Mouse (Mus musculus) urinary bladder, postnatal 25 days (tissue): ENCODE data around the gene Ctdspl.

ENCODE experiments used
- DNase-seq: peaks from one replicate; pipeline ENCODE4 v3.0.0; 2022; ENCODE audit warnings: low spot score

Gene Ctdspl

DNA sequence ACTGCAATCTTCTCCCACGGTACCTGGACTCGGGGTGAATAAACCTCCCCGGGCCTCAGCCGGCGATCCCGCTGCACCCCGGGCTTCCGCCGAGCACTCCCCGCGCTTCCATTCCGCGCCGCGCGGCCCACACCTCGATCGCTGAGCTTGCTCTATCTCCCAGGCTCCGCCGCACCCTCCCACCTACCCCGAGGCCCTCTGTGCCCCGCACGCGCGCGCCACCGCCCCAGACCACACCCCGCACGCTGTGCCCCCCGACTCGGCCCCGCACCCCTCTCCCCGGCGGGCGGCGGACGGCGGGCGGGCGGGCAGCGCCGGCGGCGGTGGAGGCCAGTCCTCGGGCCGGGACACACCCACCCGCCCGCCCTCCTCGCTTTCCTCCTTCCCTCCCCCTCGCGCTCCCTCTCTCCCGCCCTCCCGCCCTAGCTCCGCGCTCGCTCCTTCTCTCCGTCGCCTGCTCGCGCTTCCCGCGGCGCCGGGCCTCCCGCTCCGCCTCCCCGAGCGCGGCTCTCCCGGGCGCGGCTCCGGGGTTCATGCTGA lies at the start of gene Ctdspl:
Gene Ctdspl, plus strand, starts transcription at position 343 of the 540 bp plus-strand sequence.
- peak; percentile 62 for DNase-seq

DNA sequence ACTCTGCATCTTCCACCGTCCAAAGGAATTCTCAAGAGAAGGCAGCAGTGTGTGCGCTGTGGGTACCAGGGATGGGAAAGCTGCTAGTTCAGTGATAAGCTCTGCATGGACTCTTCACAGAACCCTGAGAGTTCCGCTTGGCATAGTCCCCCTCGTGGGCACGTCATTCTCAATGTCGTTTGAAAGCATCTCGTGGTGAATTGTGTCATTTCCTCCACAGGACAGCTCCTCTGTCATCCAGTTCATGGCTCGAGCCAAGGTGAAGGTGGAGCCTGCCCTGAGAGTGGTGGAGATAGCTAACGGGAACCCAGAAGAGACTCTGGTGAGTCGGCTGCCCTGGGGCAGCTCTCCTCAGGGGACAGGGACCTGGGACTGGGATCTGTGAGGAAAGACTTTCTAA lies 49.4 kb upstream of the Ctdspl start:
- no peak for DNase-seq

DNA sequence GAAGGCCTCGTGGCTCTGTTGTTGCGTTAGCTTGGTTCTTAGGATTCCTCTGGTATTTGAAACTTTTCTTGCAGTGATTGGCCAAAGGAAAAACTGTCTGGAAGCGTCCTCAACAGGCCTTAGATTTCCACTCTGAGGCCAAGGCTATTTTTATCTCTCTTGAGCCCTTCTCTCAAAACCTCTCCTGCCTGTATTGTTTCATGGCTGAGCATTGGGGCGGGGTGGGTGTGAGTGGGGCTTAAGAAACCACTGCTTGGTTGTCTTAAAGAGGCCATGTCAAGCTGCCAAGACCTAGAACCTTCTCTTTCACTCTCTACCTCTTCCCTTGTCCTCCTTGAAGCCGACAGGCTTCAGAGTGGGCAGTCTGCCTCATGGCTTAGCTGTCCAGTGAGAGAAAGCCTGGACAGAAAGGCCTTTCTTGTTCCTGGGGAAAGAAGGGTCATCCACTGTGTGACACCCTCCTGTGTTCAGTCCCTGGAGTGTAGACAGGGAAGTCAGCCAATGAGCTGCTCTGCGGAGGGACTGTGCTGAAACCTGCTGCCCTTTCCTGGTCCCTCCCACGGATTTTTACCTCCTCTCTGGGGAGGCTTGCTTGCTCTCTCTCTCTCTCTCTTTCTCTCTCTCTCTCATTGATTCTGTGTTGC lies 48.8 kb upstream of the Ctdspl start:
- DNase-seq, result no peak

DNA sequence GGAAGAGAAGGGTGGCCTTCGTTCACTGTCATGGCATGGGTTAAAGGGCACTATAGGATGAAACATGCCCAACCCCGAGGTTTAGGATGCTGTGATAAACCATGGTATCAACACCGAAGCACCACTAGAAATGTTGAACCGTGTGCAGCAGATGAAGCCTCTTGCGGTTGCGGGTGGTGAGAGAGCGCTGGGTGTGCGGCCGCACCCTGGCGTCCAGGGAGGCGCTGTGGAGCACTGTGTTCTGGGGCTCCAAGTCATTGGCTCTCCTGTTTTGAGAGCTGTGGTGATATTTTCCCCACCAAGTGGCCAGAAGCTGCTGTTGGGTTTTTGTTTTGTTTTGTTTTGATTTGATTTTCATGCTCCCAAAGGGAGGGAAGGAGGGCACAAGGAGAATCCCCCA lies 47.7 kb upstream of the Ctdspl start:
- no peak for DNase-seq

DNA sequence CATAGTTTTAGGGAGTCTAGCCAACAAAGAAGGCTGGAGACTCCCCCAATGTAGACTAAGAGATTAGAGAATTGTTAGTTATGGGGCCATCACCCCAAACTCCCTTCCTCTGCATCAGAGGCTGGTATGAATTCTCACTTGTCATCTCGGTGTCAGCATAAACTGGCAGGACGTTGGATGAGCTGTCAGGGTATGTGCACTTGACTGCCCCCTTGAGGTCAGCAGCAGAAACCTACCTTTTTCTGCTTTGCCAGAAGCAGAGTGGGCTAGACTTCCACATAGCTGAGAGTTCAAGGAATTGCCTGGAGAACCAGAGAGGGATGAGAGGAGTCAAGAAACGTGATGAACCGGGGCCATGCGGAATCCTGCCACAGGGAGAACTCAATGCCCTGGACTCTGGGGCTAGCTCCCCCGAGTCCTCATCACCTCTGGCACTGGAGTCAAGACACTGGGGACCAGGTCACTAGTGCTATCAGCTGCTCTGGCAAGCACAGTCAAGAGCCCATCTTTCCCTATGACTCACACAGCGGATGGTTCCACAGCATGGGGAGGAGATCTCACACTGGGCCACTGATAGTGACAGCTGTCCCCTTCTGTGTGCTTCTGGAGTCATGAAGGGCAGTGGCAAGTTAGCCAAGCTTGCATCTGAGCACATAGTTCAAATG lies 44.8 kb upstream of the Ctdspl start:
- no peak for DNase-seq

DNA sequence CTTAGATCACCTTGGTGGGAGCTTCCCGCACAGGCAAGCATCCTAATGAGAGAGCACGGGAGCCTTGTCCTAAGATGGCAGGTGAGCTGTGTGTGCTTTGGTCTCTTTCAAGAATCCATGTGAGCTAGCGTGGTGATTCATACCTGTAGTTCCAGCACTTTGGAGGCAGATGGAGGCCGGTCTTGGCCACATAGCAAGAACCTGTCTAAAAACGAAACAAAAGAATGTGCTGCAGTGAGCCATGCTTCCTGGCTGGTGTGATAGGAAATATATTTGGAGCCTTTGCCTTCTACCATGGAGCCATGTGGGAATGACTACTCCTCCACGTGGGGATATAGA lies 44.3 kb upstream of the Ctdspl start:
- DNase-seq, result no peak

DNA sequence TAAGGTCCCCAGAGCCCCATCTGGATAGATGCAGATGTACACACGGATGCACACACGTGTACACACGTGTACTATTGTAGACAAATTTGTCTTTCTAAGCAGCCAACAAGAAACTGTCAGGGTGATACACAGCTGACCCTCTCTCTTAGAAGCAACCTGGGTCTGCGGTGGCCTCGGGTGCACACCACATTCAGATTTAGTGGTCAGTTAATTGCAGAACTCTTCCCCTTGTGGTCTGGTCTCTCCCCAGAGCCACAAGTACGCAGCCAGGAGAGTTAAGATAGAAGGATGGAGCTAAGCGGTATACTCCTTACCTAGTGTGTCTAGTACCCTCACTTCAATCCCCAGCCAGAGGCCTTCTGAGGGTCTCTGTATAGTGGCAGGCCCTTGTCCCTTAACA lies 43.1 kb upstream of the Ctdspl start:
- no peak for DNase-seq

DNA sequence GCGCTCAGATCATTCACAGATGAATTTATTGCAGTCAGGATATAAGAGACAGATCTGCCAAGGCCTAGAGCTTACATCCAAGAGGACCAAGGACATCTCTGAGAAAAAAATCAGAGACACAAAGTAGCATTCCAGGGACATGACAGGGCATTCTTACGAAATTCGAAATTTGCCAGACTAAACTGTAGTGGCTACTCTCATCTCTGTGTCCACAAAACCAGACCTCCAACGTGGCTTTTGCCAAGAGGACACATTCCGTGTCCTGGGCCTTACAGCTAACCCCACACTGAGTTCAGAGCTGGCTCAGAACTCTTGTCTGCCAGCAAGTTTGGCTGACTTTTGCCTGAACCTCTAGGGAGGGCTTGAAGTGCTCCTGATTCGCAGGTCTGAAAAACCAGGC lies 40.5 kb upstream of the Ctdspl start:
- no peak for DNase-seq

DNA sequence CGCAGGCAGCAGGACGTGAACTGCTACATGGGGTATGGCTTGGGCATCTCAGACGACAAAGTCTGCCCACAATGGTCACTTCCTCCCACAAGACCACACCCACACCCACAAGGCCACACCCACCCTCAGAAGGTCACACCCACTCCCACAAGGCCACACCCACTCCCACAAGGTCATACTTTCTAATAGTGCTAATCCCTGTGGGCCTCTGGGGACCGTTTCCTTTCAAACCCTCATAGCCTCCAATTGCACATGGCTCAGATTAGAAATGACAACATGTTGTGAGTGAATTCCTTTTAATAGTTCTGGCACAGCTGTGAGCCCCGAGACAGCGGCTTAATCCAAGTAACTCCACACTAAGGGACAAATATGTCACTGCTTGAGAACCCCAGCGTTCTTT lies 39.1 kb upstream of the Ctdspl start:
- DNase-seq, result no peak

DNA sequence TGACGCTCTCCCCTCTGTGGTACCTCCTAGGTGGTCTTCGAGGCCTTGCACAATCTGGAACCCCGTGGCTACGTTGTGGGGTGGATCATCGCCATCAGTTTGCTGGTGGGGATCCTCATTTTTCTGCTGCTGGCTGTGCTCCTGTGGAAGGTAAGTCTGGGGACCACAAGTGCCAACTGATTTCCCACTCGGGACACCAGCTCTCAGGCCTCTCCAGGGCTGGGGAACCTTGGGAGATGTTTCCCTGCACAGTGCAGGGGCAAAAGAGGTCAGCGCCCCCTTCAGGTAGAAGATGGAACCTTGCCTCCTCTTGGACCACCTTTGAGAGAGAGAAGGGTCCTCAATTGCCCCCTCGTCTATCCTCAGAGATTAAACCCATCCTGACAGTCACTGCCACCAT lies 38.5 kb upstream of the Ctdspl start:
- no peak for DNase-seq

DNA sequence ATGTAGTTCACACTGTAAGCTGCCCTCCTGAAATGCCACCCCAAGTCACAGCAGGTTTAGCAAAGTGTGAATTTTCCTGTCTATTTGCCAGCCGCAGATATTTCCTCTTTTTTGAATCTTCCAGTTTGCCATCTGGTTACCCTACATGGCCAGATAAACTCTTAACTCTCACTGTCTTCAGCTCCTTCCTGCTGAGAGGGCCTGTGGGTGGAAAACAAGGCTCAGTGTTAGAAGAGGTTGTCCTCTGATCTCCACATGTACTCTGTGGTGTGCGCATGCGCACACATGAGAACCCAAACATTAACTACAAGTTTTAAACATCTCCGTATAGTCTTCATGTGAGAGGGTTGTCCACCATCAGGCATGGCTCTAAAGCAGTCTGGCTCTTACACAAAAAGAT lies 36.1 kb upstream of the Ctdspl start:
- no peak for DNase-seq

DNA sequence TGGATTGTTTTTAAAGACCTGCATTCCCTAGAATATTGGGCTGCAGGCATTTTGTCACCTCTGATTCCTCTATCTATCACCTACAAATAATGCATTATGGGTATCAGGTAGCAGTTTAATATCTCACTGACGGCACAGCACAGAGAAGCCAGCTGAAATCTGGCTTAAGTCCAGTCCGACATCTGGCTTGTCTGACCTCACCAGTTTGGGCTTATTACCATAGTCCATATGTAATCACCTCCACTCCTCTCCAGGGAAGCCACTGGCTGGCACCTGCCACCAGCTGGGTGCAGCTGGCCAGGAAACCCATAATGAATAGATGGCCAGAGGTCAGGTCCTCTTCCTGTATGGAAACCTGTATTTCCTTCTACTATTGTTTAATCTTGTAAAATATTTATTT lies 35.6 kb upstream of the Ctdspl start:
- DNase-seq, result no peak

DNA sequence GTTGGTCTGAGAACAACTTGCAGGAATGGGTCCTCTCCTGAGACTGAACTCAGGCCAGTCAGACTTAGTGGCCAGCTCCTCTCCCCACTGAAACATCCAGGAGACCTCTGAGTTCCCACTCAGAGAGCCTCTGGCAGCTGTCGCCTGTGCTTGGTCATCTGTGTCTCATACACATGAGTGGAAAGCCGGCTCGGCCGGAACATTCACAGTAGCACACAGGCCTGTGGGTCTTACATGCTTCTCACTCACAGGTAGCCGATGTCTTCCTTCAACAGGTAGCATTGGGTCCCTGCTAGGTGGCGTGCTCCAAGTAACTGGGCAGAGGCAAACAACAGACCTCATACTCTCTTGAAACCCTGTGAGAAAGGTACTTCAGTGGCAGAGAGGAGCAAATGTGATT lies 35.2 kb upstream of the Ctdspl start:
- no peak for DNase-seq

DNA sequence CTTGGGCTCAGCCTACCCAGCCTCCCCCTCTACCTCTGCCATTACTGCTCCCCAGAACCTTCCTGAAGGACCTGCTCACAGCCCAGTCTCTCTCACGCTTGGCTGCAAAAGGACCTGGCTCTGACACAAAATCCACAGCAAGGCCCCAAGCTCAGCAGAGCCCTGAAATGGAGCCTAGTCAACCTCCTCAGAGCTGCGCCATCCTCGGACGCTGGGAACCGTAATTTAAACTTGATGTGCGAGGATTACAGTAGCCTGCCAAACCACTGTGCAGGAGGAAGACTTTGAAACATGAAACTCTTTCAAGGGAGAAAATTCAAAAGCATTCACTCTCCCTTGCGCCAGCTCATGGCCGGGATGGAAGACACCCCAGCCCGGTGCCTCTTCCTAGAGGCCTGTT lies 34.7 kb upstream of the Ctdspl start:
- no peak for DNase-seq

DNA sequence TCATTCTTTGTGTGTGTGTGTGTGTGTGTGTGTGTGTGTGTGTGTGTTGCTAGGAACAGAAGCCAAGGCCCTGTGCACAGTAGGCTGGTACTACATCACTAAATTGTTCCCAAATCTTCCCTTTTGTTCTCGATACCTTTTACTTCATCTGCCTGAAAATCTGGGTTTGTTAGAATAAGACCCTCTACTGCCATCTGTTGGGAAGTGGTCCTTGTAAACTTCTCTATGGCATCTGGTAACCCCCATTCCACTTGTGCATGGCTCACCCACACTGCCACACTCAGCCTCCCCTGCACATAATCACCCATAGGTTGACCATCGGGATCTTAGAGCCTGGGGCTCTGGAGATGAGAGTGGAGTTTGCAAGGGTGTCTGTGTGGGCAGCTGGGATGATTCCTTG lies 31.2 kb upstream of the Ctdspl start:
- DNase-seq, result no peak

DNA sequence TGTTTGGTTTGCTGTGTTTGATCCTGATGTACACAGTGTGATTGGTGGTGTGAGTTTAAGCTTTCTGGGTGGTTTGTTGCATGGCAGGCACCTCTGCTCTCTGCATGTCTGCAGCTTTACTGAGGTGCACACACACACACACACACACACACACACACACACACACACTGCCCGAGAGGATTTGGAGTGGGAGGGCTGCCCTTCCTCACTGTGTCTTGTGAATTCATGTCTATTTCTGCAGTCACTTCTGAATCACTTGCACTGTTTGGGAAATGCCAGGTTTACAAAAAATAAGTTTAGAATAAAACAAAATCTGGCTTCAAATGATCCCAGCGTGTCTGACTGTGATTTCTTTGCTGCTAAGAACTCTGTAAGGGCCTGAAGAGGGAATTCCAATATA lies 25.6 kb upstream of the Ctdspl start:
- no peak for DNase-seq

DNA sequence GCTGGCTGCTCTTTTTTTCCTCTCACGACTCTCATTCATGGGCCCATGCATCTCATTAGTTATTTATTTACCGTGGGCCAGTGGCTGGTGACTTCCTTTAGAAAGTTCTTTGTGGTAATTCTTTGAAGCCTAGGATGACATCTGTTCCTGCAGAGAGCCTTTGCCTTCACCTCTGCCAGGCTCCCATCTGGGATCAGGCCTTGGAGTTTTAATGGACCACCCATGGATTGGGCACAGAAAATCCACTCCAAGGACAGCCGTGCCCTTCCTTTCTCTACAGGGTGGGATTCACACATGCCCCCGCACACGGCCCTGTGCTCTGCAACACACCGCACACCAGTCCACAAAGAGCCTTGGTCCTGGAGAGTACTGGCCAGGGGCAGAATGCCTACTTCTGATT lies 24.3 kb upstream of the Ctdspl start:
- DNase-seq, result no peak

DNA sequence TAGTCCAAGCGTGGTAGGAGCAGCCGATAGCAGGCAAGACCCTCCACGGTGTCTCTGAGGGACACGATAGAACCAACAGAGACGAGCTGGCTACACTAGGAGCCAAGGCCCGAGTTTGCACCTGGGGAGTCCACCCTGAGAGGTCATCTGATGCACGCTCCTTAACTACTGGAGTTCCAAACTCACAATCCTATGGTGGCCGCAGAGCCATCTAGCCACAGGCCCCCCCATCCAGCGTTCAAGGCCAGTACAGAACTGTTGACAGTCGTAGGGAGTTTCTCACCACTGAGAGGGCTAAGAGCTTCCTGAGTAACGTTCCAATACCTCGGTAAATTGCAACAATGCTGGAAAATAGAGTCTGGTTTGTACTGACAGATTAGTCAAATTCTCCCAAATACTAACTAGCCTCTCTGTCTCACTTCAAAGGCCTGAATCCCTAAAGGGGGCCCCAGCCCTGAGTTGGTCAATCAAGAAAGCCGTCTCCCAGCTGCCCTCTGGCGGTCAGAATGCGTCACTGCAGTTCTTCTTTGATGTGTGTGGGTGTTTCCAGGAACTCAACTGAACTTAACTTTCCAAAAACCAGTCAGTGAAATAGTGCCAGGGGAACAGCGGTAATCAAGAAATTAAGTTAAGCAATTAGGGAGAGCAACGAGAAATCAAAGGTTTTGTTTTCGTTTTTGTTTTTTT lies 18.2 kb upstream of the Ctdspl start:
- DNase-seq, result peak; percentile 75

DNA sequence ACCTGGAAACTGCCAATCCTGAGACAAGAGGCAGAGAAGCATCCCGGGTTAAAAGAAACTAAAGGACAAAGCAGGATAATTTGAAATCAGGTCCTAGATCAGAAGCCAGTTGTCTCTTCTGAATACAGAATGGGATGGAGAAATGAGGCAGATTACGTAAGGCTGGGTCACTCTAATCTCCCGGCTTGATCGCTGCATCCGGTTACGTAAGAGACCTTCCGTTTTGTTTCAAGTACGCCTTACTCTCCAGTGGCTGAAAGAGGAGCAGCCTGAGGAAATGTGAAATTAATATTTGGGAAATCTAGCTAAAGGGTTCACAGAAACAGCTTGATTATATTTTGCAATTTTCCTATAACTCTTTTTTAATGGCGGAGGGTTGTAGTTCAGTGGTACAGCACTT lies 13.2 kb upstream of the Ctdspl start:
- DNase-seq, result no peak

DNA sequence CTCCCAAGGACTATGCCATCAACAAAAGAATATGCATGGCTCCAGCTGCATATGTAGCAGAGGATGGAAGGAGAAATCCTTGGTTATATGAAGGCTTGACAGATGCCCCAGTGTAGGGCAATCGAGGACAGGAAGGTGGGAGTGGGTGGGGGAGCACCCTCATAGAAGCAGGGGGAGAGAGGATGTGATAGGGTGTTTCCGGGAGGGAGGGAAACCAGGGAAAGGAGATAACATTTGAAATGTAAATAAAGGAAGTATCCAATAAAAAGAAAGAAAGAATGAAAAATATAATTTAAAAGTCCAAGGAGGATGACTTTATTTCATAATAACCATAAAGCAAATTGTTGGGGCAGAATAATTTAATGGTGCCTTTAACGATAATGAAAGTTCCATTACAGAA lies 12.6 kb upstream of the Ctdspl start:
- DNase-seq, result no peak

DNA sequence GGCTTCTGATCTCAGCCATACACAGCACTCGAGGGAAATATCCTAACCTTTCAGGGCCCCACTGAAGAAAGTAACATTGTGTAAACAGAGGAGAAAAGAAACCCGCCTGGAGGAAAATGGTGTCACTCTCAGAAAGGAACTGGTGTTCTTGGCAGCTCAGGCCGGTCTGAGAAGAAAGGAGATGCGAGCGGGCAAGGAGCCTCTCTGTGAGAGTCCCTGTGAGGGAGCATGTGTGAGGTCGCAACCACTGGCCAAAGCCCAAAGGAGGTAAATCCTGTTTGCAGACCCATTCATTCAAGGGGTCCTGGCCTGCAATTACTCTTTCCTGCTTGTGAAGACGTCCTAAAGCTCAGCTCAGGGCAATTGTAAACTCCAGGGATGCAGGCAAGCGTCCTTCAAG lies 11.7 kb upstream of the Ctdspl start:
- DNase-seq, result no peak

DNA sequence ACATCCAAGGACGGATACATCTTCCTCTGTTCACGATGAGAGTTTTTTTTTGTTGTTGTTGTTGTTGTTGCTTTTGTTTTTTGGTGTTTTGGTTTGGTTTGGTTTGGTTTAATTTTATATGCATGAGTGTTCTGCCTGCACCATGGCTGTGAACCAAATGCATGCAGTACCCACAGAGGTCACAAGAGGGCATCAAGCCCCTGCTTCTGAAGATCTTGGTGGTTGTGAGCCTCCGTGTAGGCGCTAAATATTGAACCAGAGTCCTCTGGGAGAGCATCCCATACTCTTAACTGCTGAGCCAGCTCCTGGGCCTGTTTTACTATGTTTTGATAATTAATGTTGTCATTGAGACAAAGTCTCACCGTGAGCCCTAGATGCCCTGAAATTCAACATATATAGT lies 11.0 kb upstream of the Ctdspl start:
- no peak for DNase-seq

DNA sequence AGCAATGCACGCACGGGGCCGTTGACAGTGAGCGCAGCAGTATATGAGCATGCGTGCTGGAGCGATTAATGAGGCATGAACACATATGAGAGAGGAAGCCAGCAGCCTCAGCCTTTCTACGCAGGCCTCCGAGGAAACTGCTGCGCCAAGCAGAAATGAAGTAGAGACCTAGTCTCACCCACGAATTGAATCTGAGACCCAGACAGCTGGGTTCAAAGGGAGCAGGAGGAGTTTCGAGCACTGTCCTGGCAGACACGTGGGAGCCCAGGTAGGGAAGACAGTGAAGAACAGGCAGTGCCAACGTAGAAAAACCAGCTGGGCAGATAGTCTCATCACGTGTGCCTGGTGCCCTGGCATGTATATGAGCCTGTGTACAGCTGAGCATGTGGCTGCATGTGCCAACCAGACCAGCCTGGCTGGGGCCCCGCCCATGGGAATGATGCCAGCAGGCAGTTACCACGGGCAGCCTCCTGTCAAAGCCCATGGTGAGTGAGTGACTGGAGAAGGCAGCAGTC lies 6.5 kb upstream of the Ctdspl start:
- peak; percentile 63 for DNase-seq
